Mouse (Mus musculus) kidney, postnatal 10 days (tissue): ENCODE data around the gene Rcor2.

Experiments used
- DNase-seq: peaks from one replicate; pipeline ENCODE4 v3.0.0; 2021; ENCODE audit warnings: mixed read lengths

The Rcor2 gene

GRCm38 (mm10) chr19:7267091-7267741 is at the start of gene Rcor2:
Gene Rcor2 (plus strand): TSS chr19:7267325.
- peak; percentile 79 for DNase-seq

- DNase-seq, result no peak
These were observed 49.2 kb upstream of the Rcor2 start for GRCm38 (mm10) chr19:7217926-7218267.

- DNase-seq, result no peak
These were observed 48.4 kb upstream of the Rcor2 start for GRCm38 (mm10) chr19:7218753-7219152.

- DNase-seq, result no peak
These were observed 44.9 kb upstream of the Rcor2 start for GRCm38 (mm10) chr19:7222196-7222595.

GRCm38 (mm10) chr19:7223488-7223887 is 43.6 kb upstream of the Rcor2 start:
- no peak for DNase-seq

- DNase-seq, result no peak
These were observed 42.9 kb upstream of the Rcor2 start for GRCm38 (mm10) chr19:7224253-7224652.

- peak; percentile 43 for DNase-seq
These were observed 41.9 kb upstream of the Rcor2 start for GRCm38 (mm10) chr19:7225096-7225690.

GRCm38 (mm10) chr19:7226511-7226914 is 40.6 kb upstream of the Rcor2 start:
- DNase-seq, result no peak

GRCm38 (mm10) chr19:7234537-7235221 is 32.4 kb upstream of the Rcor2 start:
- DNase-seq, result peak; percentile 83

- DNase-seq, result no peak
These were observed 31.7 kb upstream of the Rcor2 start for GRCm38 (mm10) chr19:7235461-7235860.

- DNase-seq, result no peak
These were observed 31.1 kb upstream of the Rcor2 start for GRCm38 (mm10) chr19:7236011-7236410.

- no peak for DNase-seq
These were observed 30.4 kb upstream of the Rcor2 start for GRCm38 (mm10) chr19:7236742-7237141.

- DNase-seq, result no peak
These were observed 27.6 kb upstream of the Rcor2 start for GRCm38 (mm10) chr19:7239574-7239973.

- no peak for DNase-seq
These were observed 26.8 kb upstream of the Rcor2 start for GRCm38 (mm10) chr19:7240291-7240690.

- peak; percentile 96 for DNase-seq
These were observed 26.1 kb upstream of the Rcor2 start, which contains the start of gene Naa40 for GRCm38 (mm10) chr19:7240782-7241690. Gene Naa40 (minus strand): TSS chr19:7241183.

- DNase-seq, result no peak
These were observed 21.1 kb upstream of the Rcor2 start for GRCm38 (mm10) chr19:7246021-7246420.

GRCm38 (mm10) chr19:7257881-7258280 is 9.2 kb upstream of the Rcor2 start:
- DNase-seq, result no peak

- DNase-seq, result no peak
These were observed 5.6 kb upstream of the Rcor2 start for GRCm38 (mm10) chr19:7261476-7261875.

GRCm38 (mm10) chr19:7261964-7262363 is 5.2 kb upstream of the Rcor2 start:
- no peak for DNase-seq

GRCm38 (mm10) chr19:7262592-7262991 is 4.5 kb upstream of the Rcor2 start:
- DNase-seq, result no peak

GRCm38 (mm10) chr19:7264088-7264765 is 2.9 kb upstream of the Rcor2 start:
- DNase-seq, result peak; percentile 91

- peak; percentile 48 for DNase-seq
These were observed 2.3 kb upstream of the Rcor2 start for GRCm38 (mm10) chr19:7264766-7265331.
